Mouse (Mus musculus): ENCODE measurements around the gene Zfp646. TPM values are rescaled to one million over a fixed set of nuclear protein-coding genes. Genes with fewer than 3 reads are reported as not detected.

Zfp646 gene
- polyA plus RNA-seq, 1 experiment from 2014 or later: 4.9 TPM

DNA sequence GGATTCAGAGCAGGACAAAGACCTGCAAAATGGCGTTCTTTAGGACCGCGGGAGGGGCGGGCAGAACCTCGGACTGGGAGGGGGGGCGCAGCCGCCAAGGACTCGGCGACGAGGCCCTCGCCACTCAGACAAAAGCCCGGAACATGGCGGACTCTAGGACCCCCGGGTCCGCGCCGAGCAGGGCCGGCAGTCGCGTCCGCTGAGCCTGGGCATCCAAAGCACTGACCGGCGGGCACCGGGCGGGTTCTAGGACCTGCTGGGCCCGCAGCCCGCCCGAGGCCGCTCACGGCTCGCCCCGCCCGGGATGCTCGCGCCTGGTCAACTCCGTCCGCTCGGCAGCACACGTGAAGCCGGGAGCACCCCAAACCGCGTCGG, 407 bp upstream of the Zfp646 start:
- ATAC-seq (ENCODE audit: low read depth): peak; percentile 71
- H3K4me2 ChIP-seq (ENCODE audit: low read depth, low read length): peak overlapping the region; percentile 88
- peak overlapping the region; percentile 96 for H3K27ac ChIP-seq (ENCODE audit: low read length)
- peaks cover 23% of the 10 kb centered on the region for H3K4me1 ChIP-seq (ENCODE audit: control insufficient read depth, low read depth, low read length)
- peaks cover 25% of the 10 kb centered on the region for H3K36me3 ChIP-seq (ENCODE audit: control insufficient read depth, insufficient read depth)
- peak overlapping the region; percentile 92 for H3K4me3 ChIP-seq (ENCODE audit: low read depth, low read length)
- WGBS (ENCODE audit: insufficient replicate concordance): under 1% methylated on average over 38 of the region's 43 CpGs
- no peaks in the 10 kb centered on the region for H3K27me3 ChIP-seq (ENCODE audit: control insufficient read depth, insufficient read depth, low read depth, low read length)
- H3K9ac ChIP-seq (ENCODE audit: low read depth, low read length): peak overlapping the region; percentile 96
- peaks cover 22% of the 10 kb centered on the region for H3K9me3 ChIP-seq (replicated peaks; ENCODE audit: control insufficient read depth, low read length)

DNA sequence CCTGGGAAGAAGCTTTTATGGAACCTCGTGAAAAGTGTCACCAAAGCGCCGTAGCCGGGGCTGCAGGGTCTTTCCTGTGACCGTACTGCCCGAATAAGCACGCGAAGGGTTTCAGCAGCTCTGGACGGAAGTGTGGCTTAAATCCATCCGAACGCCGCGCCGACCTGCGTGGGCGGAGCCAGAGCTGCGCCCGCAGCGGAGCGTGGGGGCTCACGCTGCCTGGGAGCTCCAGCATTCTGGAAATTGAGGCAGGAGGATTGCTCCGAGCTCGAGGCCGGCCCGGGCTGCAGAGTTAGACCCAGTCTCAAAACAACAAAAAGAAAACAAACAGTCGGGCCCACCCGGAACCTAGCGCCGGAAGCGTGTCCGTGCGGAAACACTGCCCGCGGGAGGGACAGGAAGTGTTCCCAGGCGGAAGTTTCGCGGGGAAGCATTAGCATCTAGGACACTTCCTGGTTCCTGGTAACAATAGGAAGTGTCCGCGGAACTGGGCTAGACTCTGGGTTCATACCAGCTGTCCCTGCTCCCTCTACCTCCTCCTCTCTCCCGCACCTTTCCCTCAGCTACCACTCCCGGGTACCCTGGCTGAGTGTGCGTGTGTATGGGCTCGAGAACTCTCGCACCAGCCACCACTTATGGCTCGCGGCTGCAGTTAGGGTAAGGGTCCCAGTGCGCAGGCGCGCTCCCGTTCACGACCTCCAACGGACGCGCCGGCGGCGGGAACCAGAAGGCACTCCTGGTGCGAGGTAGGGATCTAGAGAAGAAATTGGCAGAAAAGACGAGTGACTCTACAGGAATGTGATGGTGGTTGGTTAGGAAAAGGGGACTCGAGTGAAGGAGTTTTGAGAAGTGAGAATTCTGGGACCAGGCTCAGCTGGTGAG, 687 bp downstream of the Zfp646 start, which contains the start of gene Zfp668:
TSS of gene Zfp668 (minus strand) at position 362 of the 882 bp plus-strand sequence.
- H3K27ac ChIP-seq (ENCODE audit: low read length): peak within 1 kb of the TSS; percentile 96
- H3K4me2 ChIP-seq (ENCODE audit: low read depth, low read length): peak within 1 kb of the TSS; percentile 88
- peaks cover 23% of the 10 kb centered on the region for H3K4me1 ChIP-seq (ENCODE audit: control insufficient read depth, low read depth, low read length)
- under 1% methylated on average over 60 of the region's 60 CpGs for WGBS (ENCODE audit: insufficient replicate concordance)
- peak; percentile 74 for ATAC-seq (ENCODE audit: low read depth)
- peaks cover 36% of the 10 kb centered on the region for H3K36me3 ChIP-seq (ENCODE audit: control insufficient read depth, insufficient read depth)
- peaks cover 24% of the 10 kb centered on the region for H3K9me3 ChIP-seq (replicated peaks; ENCODE audit: control insufficient read depth, low read length)
- H3K4me3 ChIP-seq (ENCODE audit: low read depth, low read length): peak within 1 kb of the TSS; percentile 92
- H3K27me3 ChIP-seq (ENCODE audit: control insufficient read depth, insufficient read depth, low read depth, low read length): no peaks in the 10 kb centered on the region
- H3K9ac ChIP-seq (ENCODE audit: low read depth, low read length): peak within 1 kb of the TSS; percentile 96

- Histone ChIP-seq H3K4me1 (ENCODE audit: control insufficient read depth, low read depth, low read length) (peaks cover 17% of the 10 kb centered on the region), H3K27ac (ENCODE audit: low read length) (no peak overlapping the region), H3K9ac (ENCODE audit: low read depth, low read length) (no peak overlapping the region), H3K4me2 (ENCODE audit: low read depth, low read length) (no peak overlapping the region), H3K27me3 (ENCODE audit: control insufficient read depth, insufficient read depth, low read depth, low read length) (no peaks in the 10 kb centered on the region), H3K9me3 (replicated peaks; ENCODE audit: control insufficient read depth, low read length) (peaks cover 26% of the 10 kb centered on the region), H3K4me3 (ENCODE audit: low read depth, low read length) (no peak overlapping the region), H3K36me3 (ENCODE audit: control insufficient read depth, insufficient read depth) (peaks cover 57% of the 10 kb centered on the region)
- ATAC-seq (ENCODE audit: low read depth): no peak
- WGBS (ENCODE audit: insufficient replicate concordance): 91% methylated on average over 9 of the region's 9 CpGs
Measured at GRCm38 (mm10) chr7:127879301-127879700, 3.3 kb downstream of the Zfp646 start.

GRCm38 (mm10) chr7:127880431-127880830, 4.4 kb downstream of the Zfp646 start:
- Histone ChIP-seq H3K4me1 (ENCODE audit: control insufficient read depth, low read depth, low read length) (peaks cover 8% of the 10 kb centered on the region), H3K4me2 (ENCODE audit: low read depth, low read length) (no peak overlapping the region), H3K9ac (ENCODE audit: low read depth, low read length) (no peak overlapping the region), H3K36me3 (ENCODE audit: control insufficient read depth, insufficient read depth) (peaks cover 62% of the 10 kb centered on the region), H3K27me3 (ENCODE audit: control insufficient read depth, insufficient read depth, low read depth, low read length) (no peaks in the 10 kb centered on the region), H3K9me3 (replicated peaks; ENCODE audit: control insufficient read depth, low read length) (peaks cover 26% of the 10 kb centered on the region), H3K27ac (ENCODE audit: low read length) (no peak overlapping the region), H3K4me3 (ENCODE audit: low read depth, low read length) (no peak overlapping the region)
- no peak for ATAC-seq (ENCODE audit: low read depth)
- WGBS (ENCODE audit: insufficient replicate concordance): 90% methylated on average over 12 of the region's 12 CpGs

- ATAC-seq (ENCODE audit: low read depth): no peak
- 46% methylated on average over 6 of the region's 6 CpGs for WGBS (ENCODE audit: insufficient replicate concordance)
- Histone ChIP-seq H3K4me3 (ENCODE audit: low read depth, low read length) (no peak overlapping the region), H3K9ac (ENCODE audit: low read depth, low read length) (no peak overlapping the region), H3K4me1 (ENCODE audit: control insufficient read depth, low read depth, low read length) (peaks cover 4% of the 10 kb centered on the region), H3K36me3 (ENCODE audit: control insufficient read depth, insufficient read depth) (peaks cover 42% of the 10 kb centered on the region), H3K4me2 (ENCODE audit: low read depth, low read length) (no peak overlapping the region), H3K27me3 (ENCODE audit: control insufficient read depth, insufficient read depth, low read depth, low read length) (no peaks in the 10 kb centered on the region), H3K9me3 (replicated peaks; ENCODE audit: control insufficient read depth, low read length) (peaks cover 3% of the 10 kb centered on the region), H3K27ac (ENCODE audit: low read length) (no peak overlapping the region)
Measured at GRCm38 (mm10) chr7:127885951-127886350, 9.9 kb downstream of the Zfp646 start.

GRCm38 (mm10) chr7:127886551-127886950, 10.5 kb downstream of the Zfp646 start:
- no peak for ATAC-seq (ENCODE audit: low read depth)
- Histone ChIP-seq H3K4me1 (ENCODE audit: control insufficient read depth, low read depth, low read length) (peaks cover 4% of the 10 kb centered on the region), H3K9me3 (replicated peaks; ENCODE audit: control insufficient read depth, low read length) (peaks cover 3% of the 10 kb centered on the region; the same call in 1 of the 2 replicates), H3K27ac (ENCODE audit: low read length) (no peak overlapping the region), H3K27me3 (ENCODE audit: control insufficient read depth, insufficient read depth, low read depth, low read length) (no peaks in the 10 kb centered on the region), H3K4me3 (ENCODE audit: low read depth, low read length) (no peak overlapping the region), H3K9ac (ENCODE audit: low read depth, low read length) (0 out of 2 replicates have a peak overlapping the region, but pooled peaks have one; percentile 8), H3K4me2 (ENCODE audit: low read depth, low read length) (no peak overlapping the region), H3K36me3 (ENCODE audit: control insufficient read depth, insufficient read depth) (peaks cover 36% of the 10 kb centered on the region)
- 88% methylated on average over 6 of the region's 6 CpGs for WGBS (ENCODE audit: insufficient replicate concordance)

DNA sequence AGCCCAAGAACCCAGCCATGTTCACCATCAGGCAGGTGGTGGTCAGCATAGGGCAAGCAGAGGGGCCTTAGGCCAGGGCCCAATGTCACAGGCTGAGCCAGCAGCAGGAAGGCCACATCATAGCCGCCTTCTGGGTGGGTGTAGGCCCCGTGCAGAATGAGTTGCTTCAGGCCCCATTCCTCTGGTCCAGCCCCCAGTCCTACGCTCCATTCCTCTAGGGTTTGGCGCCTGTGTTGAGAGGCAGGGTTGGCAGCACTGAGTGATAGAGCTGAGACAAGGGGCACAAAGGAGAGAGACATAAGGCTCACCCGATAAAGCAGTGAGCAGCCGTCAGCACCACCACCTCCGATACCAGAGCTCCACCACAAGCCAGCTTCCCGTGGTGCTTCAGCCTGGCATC, 11.2 kb downstream of the Zfp646 start:
- Histone ChIP-seq H3K4me3 (ENCODE audit: low read depth, low read length) (no peak overlapping the region), H3K4me1 (ENCODE audit: control insufficient read depth, low read depth, low read length) (peaks cover 4% of the 10 kb centered on the region), H3K36me3 (ENCODE audit: control insufficient read depth, insufficient read depth) (peaks cover 30% of the 10 kb centered on the region), H3K27ac (ENCODE audit: low read length) (no peak overlapping the region), H3K27me3 (ENCODE audit: control insufficient read depth, insufficient read depth, low read depth, low read length) (no peaks in the 10 kb centered on the region), H3K9me3 (replicated peaks; ENCODE audit: control insufficient read depth, low read length) (no peaks in the 10 kb centered on the region), H3K9ac (ENCODE audit: low read depth, low read length) (no peak overlapping the region), H3K4me2 (ENCODE audit: low read depth, low read length) (no peak overlapping the region)
- WGBS (ENCODE audit: insufficient replicate concordance): 88% methylated on average over 8 of the region's 8 CpGs
- ATAC-seq (ENCODE audit: low read depth): no peak

DNA sequence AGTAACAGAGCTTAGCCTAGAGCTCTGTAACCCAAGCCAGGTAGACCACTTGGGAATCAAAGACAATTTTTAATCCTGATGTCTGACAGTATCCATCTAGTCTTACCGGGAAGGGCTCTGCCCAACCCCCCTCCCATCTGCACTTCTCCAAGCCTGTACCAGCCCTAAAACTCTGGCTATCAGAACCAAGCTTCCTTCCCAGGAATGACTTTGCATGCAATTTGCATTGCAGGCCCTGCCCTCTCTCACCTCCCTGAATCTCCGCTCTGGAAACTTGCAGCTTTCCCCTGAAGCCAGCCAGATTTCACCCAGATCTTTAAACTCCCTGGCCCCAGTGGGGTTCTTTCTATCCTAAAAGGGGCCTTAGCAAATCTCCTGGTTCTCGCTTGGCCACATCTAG, 11.8 kb downstream of the Zfp646 start:
- WGBS (ENCODE audit: insufficient replicate concordance): 74% methylated on average over 3 of the region's 3 CpGs
- H3K36me3 ChIP-seq (ENCODE audit: control insufficient read depth, insufficient read depth): peaks cover 24% of the 10 kb centered on the region
- ATAC-seq (ENCODE audit: low read depth): no peak

DNA sequence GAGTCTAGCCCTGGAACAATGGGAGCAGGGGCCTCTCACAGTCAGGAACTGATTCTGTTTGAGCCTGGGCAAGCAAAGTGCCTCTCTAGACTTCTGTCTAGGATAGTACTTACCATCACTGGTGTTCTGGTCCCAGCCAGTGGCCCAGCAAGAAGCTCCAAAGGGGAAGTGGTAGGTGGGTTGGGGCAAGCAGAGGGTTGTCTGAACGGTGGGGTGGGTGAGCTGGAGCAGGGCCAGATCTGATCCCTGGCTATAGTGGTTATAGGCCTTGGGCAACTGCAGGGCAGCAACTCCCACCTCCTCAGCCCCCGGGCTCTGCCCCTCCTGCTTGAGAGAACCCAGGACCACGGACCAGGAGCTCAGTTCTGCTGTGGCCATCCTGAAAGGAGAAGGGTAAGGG, 12.8 kb downstream of the Zfp646 start:
- ATAC-seq (ENCODE audit: low read depth): no peak
- 37% methylated on average over 3 of the region's 3 CpGs for WGBS (ENCODE audit: insufficient replicate concordance)
- no peaks in the 10 kb centered on the region for H3K27me3 ChIP-seq (ENCODE audit: control insufficient read depth, insufficient read depth, low read depth, low read length)
- no peak overlapping the region for H3K4me2 ChIP-seq (ENCODE audit: low read depth, low read length)
- H3K36me3 ChIP-seq (ENCODE audit: control insufficient read depth, insufficient read depth): peaks cover 14% of the 10 kb centered on the region
- H3K4me3 ChIP-seq (ENCODE audit: low read depth, low read length): no peak overlapping the region
- no peak overlapping the region for H3K27ac ChIP-seq (ENCODE audit: low read length)
- H3K9ac ChIP-seq (ENCODE audit: low read depth, low read length): no peak overlapping the region
- peaks cover 4% of the 10 kb centered on the region for H3K4me1 ChIP-seq (ENCODE audit: control insufficient read depth, low read depth, low read length)
- H3K9me3 ChIP-seq (replicated peaks; ENCODE audit: control insufficient read depth, low read length): no peaks in the 10 kb centered on the region

More for the DNA sequence above, 11.8 kb downstream of the Zfp646 start:
- Histone ChIP-seq H3K27ac (ENCODE audit: low read length) (no peak overlapping the region), H3K27me3 (ENCODE audit: control insufficient read depth, insufficient read depth, low read depth, low read length) (no peaks in the 10 kb centered on the region), H3K4me3 (ENCODE audit: low read depth, low read length) (no peak overlapping the region), H3K9ac (ENCODE audit: low read depth, low read length) (no peak overlapping the region), H3K9me3 (replicated peaks; ENCODE audit: control insufficient read depth, low read length) (no peaks in the 10 kb centered on the region), H3K4me2 (ENCODE audit: low read depth, low read length) (no peak overlapping the region), H3K4me1 (ENCODE audit: control insufficient read depth, low read depth, low read length) (peaks cover 4% of the 10 kb centered on the region)

All from liver, embryonic 16.5 days (tissue).